Mouse (Mus musculus): ENCODE data around the gene Tef. TPM values are rescaled to one million over a fixed set of nuclear protein-coding genes. Genes with fewer than 3 reads are reported as not detected.

The Tef gene
- total RNA-seq, 2 experiments from 2014 or later = 101 to 191 TPM

- H3K4me3 ChIP-seq = no peak overlapping the region
- intact Hi-C loops (cut with DNase I) = no loop called here
- H3K27ac ChIP-seq = peak overlapping the region; percentile 100
- TF ChIP-seq CTCF (IDR thresholded peaks at IDR 0.05) = no peak
- DNase-seq = peak; percentile 87
These were observed 44.5 kb downstream of the Tef start for GRCm38 (mm10) chr15:81846755-81847154.

GRCm38 (mm10) chr15:81847161-81847560 lies 44.9 kb downstream of the Tef start:
- peak overlapping the region; percentile 100 for H3K27ac ChIP-seq
- H3K4me3 ChIP-seq = no peak overlapping the region
- TF ChIP-seq CTCF (IDR thresholded peaks at IDR 0.05) = no peak
- DNase-seq = no peak
- intact Hi-C loops (cut with DNase I) = no loop called here

DNA sequence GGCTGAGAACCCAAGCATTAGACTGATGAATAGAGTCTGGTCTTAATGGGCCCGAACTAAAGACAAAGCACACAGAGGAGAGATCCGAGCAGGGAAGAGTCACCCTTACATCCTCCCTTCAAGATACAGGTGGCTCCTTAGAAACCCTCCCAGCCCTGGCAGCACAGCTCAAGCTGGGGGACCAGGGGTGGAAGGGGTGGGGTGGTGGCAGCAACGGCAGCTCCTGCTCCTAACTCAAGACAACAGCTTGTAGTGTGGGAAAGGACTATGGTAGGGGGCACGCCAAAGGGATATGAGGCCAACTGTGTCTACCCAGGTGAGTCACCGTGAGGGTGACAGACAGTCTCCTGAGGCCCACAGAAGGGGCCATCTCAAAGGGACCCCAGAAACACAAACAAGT lies 45.6 kb downstream of the Tef start:
- intact Hi-C loops (cut with DNase I) = no loop called here
- Histone ChIP-seq H3K27ac (peak overlapping the region; percentile 100), H3K4me3 (peak overlapping the region; percentile 39)
- no peak for TF ChIP-seq CTCF (IDR thresholded peaks at IDR 0.05)
- peak; percentile 33 for DNase-seq

DNA sequence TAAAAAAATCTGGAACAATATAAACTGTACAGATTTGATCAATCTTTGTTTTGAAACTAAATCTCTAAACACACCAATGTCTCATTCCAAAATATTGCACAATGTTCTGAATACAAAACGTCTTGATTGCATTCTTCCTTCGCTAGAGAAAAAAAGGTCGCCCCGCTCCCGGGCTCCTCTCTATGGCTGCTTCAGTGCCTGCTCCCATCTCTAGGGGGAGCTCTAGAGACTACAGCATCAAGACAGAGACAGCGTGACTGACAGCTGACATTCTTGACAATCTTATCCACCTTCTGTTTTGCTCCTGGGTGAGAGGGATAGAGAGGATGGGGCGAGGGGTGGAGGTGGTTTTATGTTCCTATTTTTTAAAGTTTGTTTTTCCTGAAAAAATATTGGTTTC lies 46.1 kb downstream of the Tef start:
- H3K27ac ChIP-seq = peak overlapping the region; percentile 100
- peak overlapping the region; percentile 39 for H3K4me3 ChIP-seq
- TF ChIP-seq CTCF (IDR thresholded peaks at IDR 0.05) = peak; percentile 98
- intact Hi-C loops (cut with DNase I) = no loop called here
- DNase-seq = peak; percentile 77

- DNase-seq = peak; percentile 82
- Histone ChIP-seq H3K4me3 (peak overlapping the region; percentile 80), H3K27ac (peak overlapping the region; percentile 100)
- no peak for TF ChIP-seq CTCF (IDR thresholded peaks at IDR 0.05)
- intact Hi-C loops (cut with DNase I) = no loop called here
These were observed 46.9 kb downstream of the Tef start for GRCm38 (mm10) chr15:81849104-81849503.

DNA sequence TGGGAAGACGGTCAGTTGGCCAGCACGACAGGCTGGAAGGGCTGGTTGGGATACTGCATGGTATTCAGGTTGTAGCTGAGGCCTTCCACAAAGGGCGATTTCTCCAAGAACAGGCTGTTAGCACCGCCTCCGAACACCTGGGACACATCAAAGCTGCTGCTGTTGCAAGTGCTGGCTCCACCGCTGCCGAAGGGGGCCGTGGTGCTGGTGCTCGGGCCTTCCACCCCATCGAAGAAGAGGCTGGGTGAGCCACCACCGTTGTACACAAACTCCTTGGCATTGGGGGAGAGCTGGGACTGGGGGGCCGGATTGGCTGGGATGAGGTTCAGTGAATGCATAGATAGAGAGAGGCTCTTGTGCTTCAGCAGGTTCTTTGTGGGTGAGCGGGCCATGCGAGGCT lies 48.5 kb downstream of the Tef start:
- peak overlapping the region; percentile 100 for H3K27ac ChIP-seq
- TF ChIP-seq CTCF (IDR thresholded peaks at IDR 0.05) = no peak
- peak; percentile 45 for DNase-seq
- intact Hi-C loops (cut with DNase I) = loop anchor here (10.0 kb wide), 1 partner anchor 494 kb away; no protein-coding TSS in a partner anchor
- peak overlapping the region; percentile 80 for H3K4me3 ChIP-seq

GRCm38 (mm10) chr15:81851375-81851774 lies 49.2 kb downstream of the Tef start:
- Histone ChIP-seq H3K4me3 (peak overlapping the region; percentile 80), H3K27ac (peak overlapping the region; percentile 100)
- DNase-seq = peak; percentile 33
- no peak for TF ChIP-seq CTCF (IDR thresholded peaks at IDR 0.05)
- intact Hi-C loops (cut with DNase I) = loop anchor here (10.0 kb wide), 1 partner anchor 493 kb away; no protein-coding TSS in a partner anchor

GRCm38 (mm10) chr15:81852411-81853000 lies 50.3 kb downstream of the Tef start:
- DNase-seq = peak; percentile 50
- Histone ChIP-seq H3K27ac (peak overlapping the region; percentile 100), H3K4me3 (peak overlapping the region; percentile 80)
- intact Hi-C loops (cut with DNase I) = loop anchor here (10.0 kb wide), 1 partner anchor 492 kb away; no protein-coding TSS in a partner anchor
- no peak for TF ChIP-seq CTCF (IDR thresholded peaks at IDR 0.05)

DNA sequence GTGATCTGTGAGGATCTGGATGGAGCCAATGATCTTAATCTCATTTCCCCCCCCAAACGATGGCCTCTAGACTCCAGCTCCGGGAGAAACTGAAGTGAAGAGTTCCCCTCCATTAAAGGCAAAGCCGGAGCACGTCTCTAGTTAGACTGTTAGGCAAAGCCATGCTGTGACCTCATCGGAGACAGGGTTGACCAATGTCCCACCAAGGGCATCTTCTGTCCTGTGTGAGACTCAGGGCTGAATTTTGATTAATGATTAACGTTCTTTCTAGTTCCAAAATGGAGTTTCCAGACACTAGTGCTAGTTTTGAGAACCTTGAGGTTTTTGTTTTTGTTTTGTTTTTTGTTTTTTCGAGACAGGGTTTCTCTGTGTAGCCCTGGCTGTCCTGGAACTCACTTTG lies 50.9 kb downstream of the Tef start:
- Histone ChIP-seq H3K27ac (peak overlapping the region; percentile 100), H3K4me3 (peak overlapping the region; percentile 80)
- no peak for TF ChIP-seq CTCF (IDR thresholded peaks at IDR 0.05)
- intact Hi-C loops (cut with DNase I) = loop anchor here (10.0 kb wide), 1 partner anchor 492 kb away; no protein-coding TSS in a partner anchor
- peak; percentile 22 for DNase-seq

DNA sequence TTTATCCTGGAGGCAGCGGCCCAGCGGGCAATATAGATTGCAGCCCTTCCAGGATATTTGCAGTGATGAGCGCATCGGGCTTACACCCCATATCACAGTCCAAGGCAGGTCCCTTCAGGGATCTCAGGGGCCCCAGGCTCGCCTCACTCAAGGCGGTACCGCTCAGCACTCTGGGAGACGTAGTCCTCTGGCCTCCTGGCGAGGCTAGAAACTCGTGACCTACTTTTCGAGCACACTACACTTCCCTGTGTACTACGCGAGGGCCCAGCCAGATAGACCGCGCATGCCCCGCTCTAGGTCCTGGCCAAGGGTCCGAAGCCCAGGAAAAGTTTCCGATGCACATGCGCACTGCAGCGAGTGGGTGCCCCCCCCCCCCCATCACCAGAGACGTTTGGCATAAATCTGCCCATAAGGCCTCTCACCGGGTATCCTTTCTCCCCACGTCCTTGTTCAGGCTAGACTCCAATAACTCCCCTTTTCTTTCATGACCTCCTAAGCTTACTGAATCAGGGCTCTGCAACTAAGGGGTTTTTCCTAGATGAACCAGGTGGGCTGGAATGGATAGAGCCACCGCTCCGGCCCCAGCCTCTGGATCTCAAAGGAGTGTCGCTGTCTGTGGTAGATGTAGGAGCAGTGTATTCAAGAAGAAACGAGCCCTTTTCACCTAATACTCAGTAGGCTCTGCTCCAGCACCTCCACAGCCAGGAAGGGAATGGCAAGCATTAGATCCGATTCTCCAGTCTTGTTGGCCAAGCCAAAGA lies 54.0 kb downstream of the Tef start:
- H3K27ac ChIP-seq = peak overlapping the region; percentile 100
- peak; percentile 94 for DNase-seq
- no peak; the same call in 1 of the 2 replicates for TF ChIP-seq CTCF (IDR thresholded peaks at IDR 0.05)
- peak overlapping the region; percentile 80 for H3K4me3 ChIP-seq
- intact Hi-C loops (cut with DNase I) = loop anchor here (10.0 kb wide), 1 partner anchor 489 kb away; no protein-coding TSS in a partner anchor

DNA sequence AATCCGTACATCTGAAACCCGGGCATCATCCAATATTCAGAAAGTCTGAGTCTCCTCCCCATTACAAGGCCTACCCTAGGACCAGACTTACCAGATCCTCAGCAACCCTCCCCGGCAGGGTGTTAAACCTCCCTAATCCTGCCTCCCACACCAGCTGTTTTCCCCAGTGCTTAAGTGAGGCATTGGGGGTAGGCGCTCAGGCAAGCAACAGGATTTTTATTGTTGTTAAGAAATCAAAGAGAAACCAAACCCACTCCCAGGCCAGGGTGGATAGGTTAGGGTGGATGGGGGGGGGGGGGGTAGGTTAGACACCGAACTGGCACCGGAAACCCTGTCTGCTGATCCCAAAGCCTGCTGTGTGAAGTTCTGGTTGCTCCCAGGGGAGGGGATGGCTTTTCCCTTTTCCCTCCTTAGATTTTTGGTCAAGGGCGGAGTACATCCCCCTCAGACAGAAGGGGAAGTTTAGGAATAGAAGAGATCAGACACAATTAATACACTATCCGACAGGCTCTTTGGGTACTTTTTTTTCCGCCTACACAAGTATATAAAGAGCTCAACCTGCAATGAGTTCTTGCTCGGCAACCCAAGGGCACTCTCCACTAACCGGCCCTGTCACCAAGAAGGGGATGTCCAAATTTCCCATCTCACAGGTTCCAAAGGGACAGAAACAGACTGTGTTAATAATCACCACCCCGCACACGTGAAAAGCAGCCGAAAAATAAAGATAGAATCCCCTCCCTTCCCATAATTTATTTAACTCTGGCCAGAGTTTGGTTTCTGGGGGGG lies 54.9 kb downstream of the Tef start:
- TF ChIP-seq CTCF (IDR thresholded peaks at IDR 0.05) = no peak
- peak overlapping the region; percentile 80 for H3K4me3 ChIP-seq
- H3K27ac ChIP-seq = peak overlapping the region; percentile 100
- DNase-seq = peak; percentile 57
- intact Hi-C loops (cut with DNase I) = loop anchor here (10.0 kb wide), 1 partner anchor 488 kb away; no protein-coding TSS in a partner anchor

- DNase-seq = no peak
- Histone ChIP-seq H3K4me3 (peak overlapping the region; percentile 80), H3K27ac (peak overlapping the region; percentile 100)
- intact Hi-C loops (cut with DNase I) = loop anchor here (10.0 kb wide), 1 partner anchor 487 kb away; no protein-coding TSS in a partner anchor
- no peak for TF ChIP-seq CTCF (IDR thresholded peaks at IDR 0.05)
These were observed 55.5 kb downstream of the Tef start for GRCm38 (mm10) chr15:81857724-81858116.

All from gastrocnemius, adult 2 months (tissue).